Mouse (Mus musculus) heart, adult 2 months (tissue): ENCODE data around the gene Olfr126. TPM values are rescaled to one million over a fixed set of nuclear protein-coding genes. Genes with fewer than 3 reads are reported as not detected.

ENCODE experiments used
- DNase-seq, 2 experiments: peaks; one replicate each; pipeline ENCODE4 v3.0.0; 2021
- H3K27ac ChIP-seq: fragments of 200-600 bp; 2 replicates; pipeline ENCODE4 v1.8.1; 2022
- H3K27me3 ChIP-seq: fragments of 200-500 bp; 2 replicates; pipeline ENCODE4 v1.6.1; 2012; ENCODE audit warnings: mild to moderate bottlenecking, low read length, inconsistent platforms, mixed read lengths; ENCODE audit not compliant: control insufficient read depth, insufficient read depth
- H3K36me3 ChIP-seq: fragments of 200-500 bp; 2 replicates; pipeline ENCODE4 v1.6.1; 2012; ENCODE audit warnings: low read length, inconsistent platforms; ENCODE audit not compliant: control insufficient read depth, insufficient read depth
- H3K4me1 ChIP-seq: fragments of 200-500 bp; 2 replicates; pipeline ENCODE4 v1.6.1; 2011; ENCODE audit warnings: low read length; ENCODE audit not compliant: control insufficient read depth, insufficient read depth
- H3K4me3 ChIP-seq: fragments of 200-600 bp; 2 replicates; pipeline ENCODE4 v1.8.1; 2022
- H3K79me2 ChIP-seq: fragments of 200-500 bp; replicated peaks from 2 replicates; pipeline ENCODE4 v1.6.1; 2012; ENCODE audit warnings: mild to moderate bottlenecking, inconsistent platforms, low read length, moderate library complexity, mixed read lengths; ENCODE audit not compliant: control insufficient read depth, insufficient read depth
- H3K9ac ChIP-seq: fragments of 200-500 bp; 2 replicates; pipeline ENCODE4 v1.6.1; 2012; ENCODE audit warnings: low read depth, mild to moderate bottlenecking, control low read depth, inconsistent platforms, low read length, mixed read lengths
- CTCF ChIP-seq: fragments of 200-600 bp; IDR thresholded peaks from 2 replicates; pipeline ENCODE4 v1.8.1; 2022; ENCODE audit warnings: antibody characterized with exemption, mild to moderate bottlenecking, moderate library complexity
- EP300 ChIP-seq: fragments of 200-500 bp; IDR thresholded peaks from 2 replicates; pipeline ENCODE4 v1.6.1; 2011; ENCODE audit warnings: low read depth, low read length, control low read depth; ENCODE audit not compliant: insufficient read depth
- POLR2A ChIP-seq: fragments of 200-500 bp; IDR thresholded peaks from 2 replicates; pipeline ENCODE4 v1.6.1; 2011; ENCODE audit warnings: mild to moderate bottlenecking, low read depth, low read length, control low read depth; ENCODE audit not compliant: insufficient read depth
- WGBS: fragments of 180-500 bp; shearing (Covaris S2); methylation state at CpG from one replicate; pipeline ENCODE4 v1.1.7; 2018; 5-methylcytosine and 5-hydroxymethylcytosine counted together
- intact Hi-C: fragments of 180-260 bp; cut with DNase I; formaldehyde crosslinking; loops from one replicate; pipeline ENCODE4 v1.15.1; 2025
- long read RNA-seq: library from polyadenylated mRNA; stranded (forward); transcript quantifications from one replicate; pipeline ENCODE4 v2.0.0, GENCODE M21; 2021
- polyA plus RNA-seq: library from polyadenylated mRNA; depleted of rRNA; stranded (reverse); fragments of >200 nt; gene quantifications from 2 replicates; pipeline ENCODE4 v1.2.3, GENCODE M21; 2012; rRNA removed
- total RNA-seq, 2 experiments: library from RNA; stranded (reverse); gene quantifications; 2 replicates each; pipeline ENCODE4 v1.2.3; 2021

Gene Olfr126
- total RNA-seq (not detected), polyA plus RNA-seq (not detected in 2 replicates)
- long read RNA-seq, result 0 reads

DNA sequence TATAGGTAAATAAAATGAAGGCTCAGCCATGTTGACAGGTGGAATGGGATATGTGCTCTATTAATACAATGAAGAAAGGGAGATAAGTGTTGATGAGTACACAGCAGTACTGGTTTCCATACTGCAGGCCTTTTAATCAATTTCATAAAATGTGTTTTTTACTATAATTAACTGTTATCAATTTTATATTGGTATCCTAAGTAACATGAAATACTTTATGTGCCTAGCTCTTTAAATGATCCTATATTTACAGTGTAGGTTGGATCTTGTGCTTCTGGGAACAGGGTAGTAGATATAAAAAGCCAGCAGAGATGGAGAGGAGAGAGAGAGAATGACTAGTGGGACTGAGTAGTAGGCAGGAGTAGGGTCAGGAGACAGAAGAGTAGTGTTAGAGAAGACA lies at the start of gene Olfr126:
Gene Olfr126 (plus strand): TSS at position 301 of the 400 bp plus-strand sequence.
- Histone ChIP-seq H3K79me2 (no peaks in the 10 kb centered on the region), H3K4me1 (no peaks in the 10 kb centered on the region), H3K36me3 (no peaks in the 10 kb centered on the region), H3K9ac (no peak within 1 kb of the TSS), H3K27ac (no peak within 1 kb of the TSS), H3K4me3 (no peak within 1 kb of the TSS), H3K27me3 (no peaks in the 10 kb centered on the region)
- TF ChIP-seq CTCF, result no peak
- TF ChIP-seq EP300, result no peak
- TF ChIP-seq POLR2A, result no peak
- intact Hi-C loops, result no loop called here
- no peak for DNase-seq

DNA sequence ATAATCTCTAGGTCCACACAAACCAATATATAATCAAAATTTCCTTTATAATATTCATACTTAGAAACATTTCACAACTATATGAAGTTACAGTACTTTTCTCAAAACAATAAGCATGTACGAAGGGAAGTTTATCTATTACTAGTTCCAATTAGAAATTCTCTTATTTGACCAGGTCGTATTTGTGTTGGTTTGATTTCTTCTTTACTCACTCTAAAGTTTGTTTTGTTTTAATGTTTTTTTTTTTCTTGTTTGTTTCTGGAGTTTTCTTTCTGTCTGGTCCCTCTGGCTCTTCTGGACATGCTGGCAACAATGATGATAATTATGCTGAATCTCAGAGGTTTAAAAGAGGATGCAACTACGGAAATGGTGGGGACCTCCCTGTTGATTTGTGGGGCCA lies 47.7 kb upstream of the Olfr126 start, which contains the start of gene Olfr124:
Gene Olfr124 (plus strand): TSS at position 301 of the 400 bp plus-strand sequence.
- no peak within 1 kb of the TSS for H3K27ac ChIP-seq
- no peak within 1 kb of the TSS for H3K4me3 ChIP-seq
- TF ChIP-seq POLR2A (no peak), CTCF (no peak), EP300 (no peak)
- no peaks in the 10 kb centered on the region for H3K4me1 ChIP-seq
- H3K36me3 ChIP-seq, result no peaks in the 10 kb centered on the region
- no peak within 1 kb of the TSS for H3K9ac ChIP-seq
- H3K79me2 ChIP-seq, result no peaks in the 10 kb centered on the region
- WGBS, result 72% methylated on average over 3 of the region's 3 CpGs
- no peak for DNase-seq
- no peaks in the 10 kb centered on the region for H3K27me3 ChIP-seq
- intact Hi-C loops, result no loop called here

DNA sequence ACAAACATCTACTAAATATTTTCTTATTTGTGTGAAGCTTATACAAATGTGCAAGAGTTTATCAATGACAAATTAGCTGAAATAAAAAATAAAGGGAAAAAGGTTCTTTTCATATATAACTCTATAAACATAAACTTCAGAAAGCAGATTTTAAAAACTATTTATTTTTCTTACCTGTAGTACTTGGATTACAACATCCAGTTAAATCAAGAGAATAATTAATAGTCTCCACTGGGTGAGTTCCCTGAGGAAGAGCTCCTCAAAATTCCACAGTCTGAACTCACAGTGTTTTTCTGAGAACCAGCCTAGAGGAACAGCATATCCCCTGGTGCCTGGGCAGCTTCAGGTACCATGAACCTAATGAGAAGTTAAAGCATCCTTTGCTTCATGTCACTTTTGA lies 14.6 kb upstream of the Olfr126 start, which contains the start of gene Olfr125:
Gene Olfr125 (plus strand): TSS at position 301 of the 400 bp plus-strand sequence.
- H3K9ac ChIP-seq, result no peak within 1 kb of the TSS
- H3K4me1 ChIP-seq, result no peaks in the 10 kb centered on the region
- H3K27ac ChIP-seq, result no peak within 1 kb of the TSS
- DNase-seq, result no peak
- no peaks in the 10 kb centered on the region for H3K79me2 ChIP-seq
- intact Hi-C loops, result no loop called here
- H3K27me3 ChIP-seq, result no peaks in the 10 kb centered on the region
- no peak within 1 kb of the TSS for H3K4me3 ChIP-seq
- H3K36me3 ChIP-seq, result no peaks in the 10 kb centered on the region
- TF ChIP-seq EP300 (no peak), POLR2A (no peak), CTCF (no peak)

DNA sequence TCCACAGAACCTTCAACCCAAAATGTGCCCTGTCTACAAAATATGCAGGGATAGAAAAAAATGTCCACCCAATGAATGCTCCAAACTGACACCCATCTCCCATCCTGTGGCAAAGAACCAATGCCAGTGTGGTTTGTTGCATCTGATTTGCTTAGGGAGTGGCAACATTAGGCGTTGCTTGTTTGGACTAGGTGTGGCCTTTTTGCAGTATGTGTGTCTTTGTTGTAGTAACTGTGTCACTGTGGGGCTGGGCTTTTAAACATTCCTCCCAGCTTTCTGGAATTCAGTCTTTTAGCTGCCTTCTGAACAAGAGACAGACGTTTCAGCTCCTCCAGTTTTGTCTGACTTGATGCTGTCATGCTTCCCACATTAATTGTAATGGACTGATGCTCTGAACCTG lies 16.6 kb downstream of the Olfr126 start:
- Histone ChIP-seq H3K27ac (no peak overlapping the region), H3K79me2 (no peaks in the 10 kb centered on the region), H3K4me1 (no peaks in the 10 kb centered on the region), H3K27me3 (no peaks in the 10 kb centered on the region), H3K4me3 (no peak overlapping the region), H3K36me3 (no peaks in the 10 kb centered on the region), H3K9ac (no peak overlapping the region)
- intact Hi-C loops, result no loop called here
- no peak for TF ChIP-seq CTCF
- TF ChIP-seq EP300, result no peak
- TF ChIP-seq POLR2A, result no peak
- WGBS, result 35% methylated on average over 2 of the region's 2 CpGs
- no peak for DNase-seq

DNA sequence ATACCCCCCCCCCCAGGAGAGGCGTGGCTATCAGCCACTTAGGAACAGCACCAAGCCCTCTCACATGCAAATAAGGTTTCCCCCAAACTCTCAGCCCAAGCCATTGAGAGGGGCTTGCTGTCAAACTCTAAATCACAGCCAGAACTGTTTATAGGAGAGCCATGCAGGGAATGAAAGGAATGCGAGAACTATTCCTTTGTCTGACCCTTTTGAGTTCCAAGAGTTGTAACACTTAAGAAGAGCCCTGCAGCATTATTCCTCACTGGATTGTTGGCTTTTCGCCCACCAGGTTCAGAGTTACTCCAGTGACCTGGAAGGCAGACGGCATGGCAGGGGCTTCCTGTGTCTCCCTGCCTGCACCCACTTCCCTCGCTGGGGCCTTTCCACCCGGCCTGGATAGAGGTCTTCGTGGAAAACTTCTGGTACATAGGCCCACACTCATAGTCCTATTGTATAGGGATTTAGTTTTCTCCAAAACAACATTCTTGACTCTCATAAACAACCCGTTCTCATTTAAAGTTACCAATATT lies 22.5 kb downstream of the Olfr126 start:
- WGBS, result 24% methylated on average over 8 of the region's 8 CpGs
- no peak overlapping the region for H3K4me3 ChIP-seq
- TF ChIP-seq EP300, result no peak
- H3K36me3 ChIP-seq, result no peaks in the 10 kb centered on the region
- H3K27me3 ChIP-seq, result no peaks in the 10 kb centered on the region
- no peaks in the 10 kb centered on the region for H3K79me2 ChIP-seq
- intact Hi-C loops, result no loop called here
- H3K4me1 ChIP-seq, result no peaks in the 10 kb centered on the region
- no peak overlapping the region for H3K27ac ChIP-seq
- H3K9ac ChIP-seq, result no peak overlapping the region
- DNase-seq, result no peak

DNA sequence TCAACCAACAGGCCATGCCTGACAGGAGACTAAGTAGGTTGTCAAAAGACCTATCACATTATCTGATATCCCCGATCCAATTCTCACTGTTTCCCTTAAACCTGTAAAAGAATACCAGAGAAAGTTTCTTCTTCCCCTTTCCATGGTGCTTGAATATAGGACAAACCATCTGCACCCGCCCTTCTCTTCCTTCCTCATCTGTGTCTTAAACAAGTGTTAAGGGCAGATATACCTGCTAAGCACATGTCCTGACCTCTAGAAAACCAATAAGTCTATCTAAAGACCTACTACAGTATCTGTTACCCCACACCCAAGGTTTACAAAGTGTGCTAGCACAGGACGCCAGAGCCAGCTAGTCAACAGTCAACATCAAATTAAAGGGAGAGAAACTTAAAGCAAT lies 26.5 kb downstream of the Olfr126 start:
- intact Hi-C loops, result no loop called here
- no peak overlapping the region for H3K27ac ChIP-seq
- TF ChIP-seq CTCF (no peak), EP300 (no peak), POLR2A (no peak)
- no peak overlapping the region for H3K9ac ChIP-seq
- no peaks in the 10 kb centered on the region for H3K27me3 ChIP-seq
- no peak for DNase-seq
- H3K4me3 ChIP-seq, result no peak overlapping the region
- H3K36me3 ChIP-seq, result no peaks in the 10 kb centered on the region
- H3K4me1 ChIP-seq, result no peaks in the 10 kb centered on the region
- WGBS, result 64% methylated on average over 3 of the region's 3 CpGs
- no peaks in the 10 kb centered on the region for H3K79me2 ChIP-seq
